Mouse (Mus musculus) embryonic facial prominence, embryonic 12.5 days (tissue): Measurements from ENCODE around the gene Htr5a. TPM values are rescaled to one million over a fixed set of nuclear protein-coding genes. Genes with fewer than 3 reads are reported as not detected.

Source experiments
- ATAC-seq: fragments of 200-750 bp; cut with Nextera tagmentation; 2 replicates; pipeline ENCODE4 v1.8.0; 2017; ENCODE audit not compliant: insufficient number of reproducible peaks, insufficient read depth, low FRiP score, low TSS enrichment
- H3K27ac ChIP-seq: fragments of 300-500 bp; sonication (generic); 2 replicates; pipeline ENCODE4 v1.5.1; 2016; ENCODE audit warnings: mild to moderate bottlenecking
- H3K27me3 ChIP-seq: fragments of 300-500 bp; sonication (generic); 2 replicates; pipeline ENCODE4 v1.6.1; 2016; ENCODE audit warnings: mild to moderate bottlenecking, moderate library complexity
- H3K36me3 ChIP-seq: fragments of 300-500 bp; sonication (generic); 2 replicates; pipeline ENCODE4 v1.6.1; 2016; ENCODE audit warnings: mild to moderate bottlenecking
- H3K4me1 ChIP-seq: fragments of 300-500 bp; sonication (generic); 2 replicates; pipeline ENCODE4 v1.6.1; 2016
- H3K4me2 ChIP-seq: fragments of 300-500 bp; sonication (generic); replicated peaks from 2 replicates; pipeline ENCODE4 v1.6.1; 2016; ENCODE audit warnings: mild to moderate bottlenecking, moderate library complexity
- H3K4me3 ChIP-seq: fragments of 300-500 bp; sonication (generic); 2 replicates; pipeline ENCODE4 v1.5.1; 2016; ENCODE audit warnings: mild to moderate bottlenecking
- H3K9ac ChIP-seq: fragments of 300-500 bp; sonication (generic); 2 replicates; pipeline ENCODE4 v1.6.1; 2016; ENCODE audit warnings: mild to moderate bottlenecking, moderate library complexity
- H3K9me3 ChIP-seq: fragments of 300-500 bp; sonication (generic); 2 replicates; pipeline ENCODE4 v1.6.1; 2016; ENCODE audit warnings: mild to moderate bottlenecking, moderate library complexity
- WGBS: fragments of 180-500 bp; shearing (Covaris S2); methylation state at CpG from one replicate; pipeline ENCODE4 v1.1.7; 2016; 5-methylcytosine and 5-hydroxymethylcytosine counted together
- polyA plus RNA-seq: library from polyadenylated mRNA; unstranded; fragments of >200 nt; fragmentation: Nextera tagmentation; extraction: Ambion mirVana; gene quantifications from 2 replicates; pipeline ENCODE4 v1.2.1, GENCODE M21; 2016

The Htr5a gene
- polyA plus RNA-seq, 1 experiment from 2014 or later = 0.03 TPM

DNA sequence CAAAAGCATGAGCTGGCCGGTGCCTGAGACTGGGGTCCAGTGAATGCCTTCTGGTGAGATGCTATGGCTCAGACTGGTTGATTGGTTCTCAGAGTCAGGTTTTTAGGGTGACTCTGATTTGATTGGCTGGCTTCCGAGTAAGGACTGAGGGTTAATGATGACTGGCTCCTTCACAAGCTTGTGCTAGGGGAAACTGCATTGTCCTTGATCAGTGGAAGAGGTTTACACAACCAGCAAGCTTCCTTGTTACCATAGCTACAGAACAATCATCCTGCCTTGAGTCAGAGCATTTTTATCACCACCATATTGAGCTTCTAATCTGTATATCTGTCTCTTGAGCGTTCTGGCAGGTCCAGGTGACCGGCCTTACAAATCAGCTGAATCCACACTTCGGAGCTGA, 5.0 kb downstream of the Htr5a start:
- no peak for ATAC-seq
- Histone ChIP-seq H3K9me3 (no peaks in the 10 kb centered on the region), H3K4me2 (no peak overlapping the region), H3K27ac (no peak overlapping the region), H3K4me1 (no peaks in the 10 kb centered on the region), H3K9ac (no peak overlapping the region), H3K36me3 (no peaks in the 10 kb centered on the region), H3K27me3 (peaks cover 19% of the 10 kb centered on the region), H3K4me3 (no peak overlapping the region)
- 79% methylated on average over 5 of the region's 5 CpGs for WGBS

DNA sequence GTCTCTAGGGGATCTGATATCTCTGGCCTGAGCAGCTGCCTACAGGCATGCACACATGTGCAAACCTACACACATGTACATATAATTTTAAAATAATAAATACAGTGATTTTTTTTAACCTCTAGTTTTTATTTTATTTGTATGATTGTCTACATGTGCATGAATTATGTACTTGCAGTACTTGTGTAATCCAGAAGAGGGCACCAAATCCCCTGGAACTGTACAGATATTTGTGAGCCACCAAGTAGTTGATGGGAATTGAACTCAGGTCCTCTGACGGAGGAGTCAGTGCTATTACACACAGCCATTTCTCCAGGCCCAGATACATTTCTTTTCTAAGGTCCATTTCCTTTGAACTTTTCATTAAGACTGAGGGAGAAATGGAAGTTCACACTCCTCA, 12.3 kb downstream of the Htr5a start:
- Histone ChIP-seq H3K4me1 (no peaks in the 10 kb centered on the region), H3K27me3 (no peaks in the 10 kb centered on the region), H3K36me3 (no peaks in the 10 kb centered on the region), H3K9me3 (no peaks in the 10 kb centered on the region), H3K4me2 (no peak overlapping the region), H3K4me3 (no peak overlapping the region), H3K27ac (no peak overlapping the region), H3K9ac (no peak overlapping the region)
- WGBS = 50% methylated on average over 1 of the region's 1 CpGs
- ATAC-seq = no peak

DNA sequence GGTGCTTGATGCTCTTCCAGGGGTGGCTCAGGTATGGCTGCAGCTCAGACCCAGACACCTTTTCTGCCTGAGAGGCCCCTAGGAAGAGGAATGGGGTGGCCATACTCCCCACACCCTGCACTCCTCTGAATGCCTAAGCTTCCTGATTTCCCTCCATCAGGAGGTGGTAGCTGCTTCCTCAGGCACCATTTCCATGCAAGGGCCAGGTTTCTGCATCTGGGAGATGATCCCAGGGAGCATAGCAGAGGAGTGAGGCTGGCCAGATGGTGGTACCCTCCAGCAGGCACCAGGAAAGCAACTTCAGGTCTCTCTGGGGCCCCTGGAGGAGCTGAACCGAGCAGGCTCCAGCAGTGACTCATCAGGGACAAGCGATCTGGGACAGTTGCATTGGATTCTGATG, 13.8 kb downstream of the Htr5a start:
- Histone ChIP-seq H3K9ac (no peak overlapping the region), H3K4me1 (no peaks in the 10 kb centered on the region), H3K27me3 (no peaks in the 10 kb centered on the region), H3K4me2 (no peak overlapping the region), H3K27ac (no peak overlapping the region), H3K9me3 (no peaks in the 10 kb centered on the region), H3K36me3 (no peaks in the 10 kb centered on the region), H3K4me3 (no peak overlapping the region)
- ATAC-seq = no peak
- WGBS = 76% methylated on average over 2 of the region's 2 CpGs

DNA sequence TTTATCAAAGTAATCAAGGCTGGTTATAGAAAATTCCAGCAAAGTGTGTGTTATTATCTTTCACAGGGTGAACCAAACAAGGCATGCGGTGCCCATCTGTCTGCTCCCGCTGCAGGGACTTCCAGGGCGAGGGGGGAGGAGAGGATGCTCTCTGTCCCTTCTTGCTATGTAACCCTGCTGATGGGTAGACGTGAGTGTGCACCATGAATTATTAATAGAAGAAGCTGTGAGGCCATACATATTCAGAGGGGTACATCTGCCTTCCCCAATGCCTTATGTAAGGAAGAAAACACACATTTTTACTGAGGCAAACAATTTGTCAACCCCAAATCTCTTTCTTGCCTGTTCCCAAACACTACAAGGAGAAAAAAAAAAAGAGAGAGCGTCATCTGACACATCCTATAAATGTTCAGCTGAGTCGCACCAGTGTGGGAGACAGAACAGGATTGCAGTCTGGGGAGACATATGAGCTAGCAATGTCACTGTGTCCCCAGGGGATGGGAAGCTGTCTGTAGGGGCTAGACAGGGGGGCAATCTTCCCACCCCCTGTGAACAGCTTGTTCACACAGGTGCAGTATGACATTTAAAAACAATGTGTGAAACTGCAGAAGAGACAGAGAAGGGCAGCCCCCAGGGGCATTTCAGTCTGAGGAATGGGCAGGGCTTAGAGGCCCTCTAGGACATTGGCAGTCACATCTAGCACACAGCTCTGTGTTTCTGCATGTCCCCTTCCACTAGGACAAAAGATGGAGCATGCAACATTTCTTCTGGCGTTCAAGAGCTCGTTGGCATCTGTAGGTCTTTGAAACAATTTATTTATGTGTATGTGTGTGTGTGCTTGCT, 31.5 kb downstream of the Htr5a start:
- Histone ChIP-seq H3K9me3 (no peaks in the 10 kb centered on the region), H3K4me1 (no peaks in the 10 kb centered on the region), H3K27ac (no peak overlapping the region), H3K4me2 (no peak overlapping the region), H3K9ac (no peak overlapping the region), H3K27me3 (no peaks in the 10 kb centered on the region), H3K36me3 (no peaks in the 10 kb centered on the region), H3K4me3 (no peak overlapping the region)
- no peak for ATAC-seq
- 63% methylated on average over 8 of the region's 8 CpGs for WGBS

GRCm38 (mm10) chr5:27874211-27874610, 32.3 kb downstream of the Htr5a start:
- Histone ChIP-seq H3K4me3 (no peak overlapping the region), H3K27me3 (no peaks in the 10 kb centered on the region), H3K4me2 (no peak overlapping the region), H3K9me3 (no peaks in the 10 kb centered on the region), H3K4me1 (no peaks in the 10 kb centered on the region), H3K9ac (no peak overlapping the region), H3K36me3 (no peaks in the 10 kb centered on the region), H3K27ac (no peak overlapping the region)
- no peak for ATAC-seq
- 88% methylated on average over 5 of the region's 5 CpGs for WGBS

DNA sequence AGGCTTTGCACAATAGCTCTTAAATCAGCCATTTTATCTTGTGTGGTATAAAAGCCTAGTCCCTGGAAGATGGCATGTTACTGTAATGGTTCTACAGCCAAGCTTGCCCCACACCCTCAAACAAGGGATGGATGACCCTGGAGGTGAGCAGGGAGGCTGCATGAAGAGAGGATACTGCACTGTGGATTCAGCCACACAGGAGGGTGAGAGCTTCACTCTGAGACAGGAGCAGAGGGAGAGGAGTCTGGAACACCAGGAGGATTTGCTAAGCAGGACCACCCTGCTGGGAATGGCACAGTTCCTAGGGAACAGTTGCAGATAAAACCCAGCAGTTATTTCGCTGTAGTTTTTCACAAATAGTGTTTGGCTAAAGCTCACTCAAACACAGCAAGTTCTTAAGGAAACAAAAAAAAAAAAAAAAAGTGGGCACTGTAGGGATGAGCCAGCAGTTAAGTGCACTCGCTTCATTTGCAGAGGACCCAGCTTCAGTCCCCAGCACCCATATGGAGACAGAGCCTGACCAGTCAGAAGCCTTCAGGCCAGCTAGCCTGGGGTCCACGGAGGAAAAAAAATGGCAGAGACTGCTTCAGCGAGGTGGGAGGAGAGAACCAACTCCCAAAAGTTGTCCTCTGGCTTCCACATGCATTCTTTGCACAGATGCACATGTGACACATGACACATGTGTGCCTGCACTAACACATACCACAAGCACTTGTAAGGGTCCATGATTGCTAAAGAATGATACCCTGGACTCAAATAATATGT, 33.6 kb downstream of the Htr5a start:
- Histone ChIP-seq H3K9me3 (no peaks in the 10 kb centered on the region), H3K27ac (no peak overlapping the region), H3K4me2 (no peak overlapping the region), H3K27me3 (no peaks in the 10 kb centered on the region), H3K4me3 (no peak overlapping the region), H3K9ac (no peak overlapping the region), H3K4me1 (no peaks in the 10 kb centered on the region), H3K36me3 (no peaks in the 10 kb centered on the region)
- 68% methylated on average over 4 of the region's 4 CpGs for whole genome bisulfite sequencing
- ATAC-seq = no peak

DNA sequence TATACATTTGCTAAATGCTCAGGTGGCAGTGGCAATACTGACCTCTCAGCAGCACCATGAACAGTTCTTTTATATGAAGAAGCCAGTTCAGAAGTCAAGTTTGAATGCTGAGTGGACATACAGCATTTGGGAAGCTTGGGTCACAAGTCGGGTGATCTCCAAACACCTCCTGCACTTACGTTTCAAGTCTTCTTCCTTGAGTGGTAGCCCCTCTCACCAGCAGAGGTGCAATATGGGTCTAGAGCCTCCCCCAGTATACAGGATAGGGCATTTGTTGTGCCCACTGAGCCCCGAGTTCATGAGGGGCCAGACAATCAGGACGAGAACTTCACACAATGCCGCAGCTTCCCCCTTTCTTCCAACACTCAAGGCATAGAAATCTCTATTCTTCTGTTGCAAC, 36.4 kb downstream of the Htr5a start:
- Histone ChIP-seq H3K27ac (no peak overlapping the region), H3K9ac (no peak overlapping the region), H3K27me3 (no peaks in the 10 kb centered on the region), H3K4me1 (no peaks in the 10 kb centered on the region), H3K4me3 (no peak overlapping the region), H3K9me3 (no peaks in the 10 kb centered on the region), H3K4me2 (no peak overlapping the region), H3K36me3 (no peaks in the 10 kb centered on the region)
- no peak for ATAC-seq
- 88% methylated on average over 5 of the region's 5 CpGs for WGBS

DNA sequence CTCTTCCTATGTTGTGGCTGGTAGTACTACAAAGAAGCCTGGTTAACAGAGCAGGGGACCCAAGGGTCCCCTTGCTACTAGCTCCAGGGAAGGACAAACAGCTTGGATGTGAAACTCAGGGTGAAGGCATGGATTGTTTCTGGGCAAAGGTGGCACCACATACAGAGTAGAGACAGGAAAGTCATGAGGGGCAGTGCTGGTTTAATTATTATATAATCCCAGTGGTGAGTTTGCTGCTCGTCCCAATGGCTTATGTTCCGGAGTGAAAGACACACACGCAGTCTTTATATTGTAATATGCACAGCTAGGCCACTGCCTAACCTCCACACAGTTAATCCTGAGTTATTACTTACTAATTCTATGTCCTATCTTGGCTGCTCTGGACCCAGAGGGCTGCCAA, 37.8 kb downstream of the Htr5a start:
- WGBS = 92% methylated on average over 3 of the region's 3 CpGs
- Histone ChIP-seq H3K4me1 (no peaks in the 10 kb centered on the region), H3K27ac (no peak overlapping the region), H3K36me3 (no peaks in the 10 kb centered on the region), H3K4me3 (no peak overlapping the region), H3K9ac (no peak overlapping the region), H3K9me3 (no peaks in the 10 kb centered on the region), H3K27me3 (no peaks in the 10 kb centered on the region), H3K4me2 (no peak overlapping the region)
- no peak for ATAC-seq

DNA sequence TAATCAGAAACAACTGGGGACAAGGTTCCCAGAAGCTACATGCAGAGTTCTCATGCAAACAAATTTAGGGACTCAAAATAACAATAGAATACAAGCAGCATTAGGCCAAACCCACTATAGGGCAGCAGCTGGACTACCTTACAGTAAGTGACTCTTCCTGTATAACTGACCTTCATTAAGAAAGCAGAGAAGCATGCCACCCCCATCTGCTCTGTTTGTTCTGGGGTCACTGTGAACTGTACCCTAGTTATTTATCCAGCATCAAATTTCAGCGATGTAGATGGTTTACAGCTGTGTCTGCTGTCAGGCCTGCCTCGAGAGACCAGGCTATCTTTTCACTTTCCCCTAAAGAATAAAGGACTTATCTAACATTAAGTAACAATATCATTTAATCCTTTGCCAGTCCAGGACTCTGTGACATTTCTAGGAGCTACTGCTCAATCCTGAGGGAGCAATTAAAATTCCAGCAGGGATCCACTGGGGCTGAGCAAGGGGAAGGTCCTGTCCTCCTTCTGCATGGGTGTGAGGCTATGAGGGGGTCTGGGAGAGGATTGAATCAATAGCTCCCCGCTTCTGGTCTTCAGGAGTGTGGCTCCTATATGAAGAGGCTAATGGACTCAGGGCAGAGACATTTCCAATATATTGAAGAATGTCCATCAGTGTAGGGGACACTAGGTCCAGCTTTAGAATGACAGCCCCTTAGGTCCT, 38.5 kb downstream of the Htr5a start:
- 38% methylated on average over 3 of the region's 3 CpGs for WGBS
- Histone ChIP-seq H3K36me3 (no peaks in the 10 kb centered on the region), H3K4me2 (no peak overlapping the region), H3K4me3 (no peak overlapping the region), H3K9ac (no peak overlapping the region), H3K4me1 (no peaks in the 10 kb centered on the region), H3K27me3 (no peaks in the 10 kb centered on the region), H3K27ac (no peak overlapping the region), H3K9me3 (no peaks in the 10 kb centered on the region)
- ATAC-seq = no peak

DNA sequence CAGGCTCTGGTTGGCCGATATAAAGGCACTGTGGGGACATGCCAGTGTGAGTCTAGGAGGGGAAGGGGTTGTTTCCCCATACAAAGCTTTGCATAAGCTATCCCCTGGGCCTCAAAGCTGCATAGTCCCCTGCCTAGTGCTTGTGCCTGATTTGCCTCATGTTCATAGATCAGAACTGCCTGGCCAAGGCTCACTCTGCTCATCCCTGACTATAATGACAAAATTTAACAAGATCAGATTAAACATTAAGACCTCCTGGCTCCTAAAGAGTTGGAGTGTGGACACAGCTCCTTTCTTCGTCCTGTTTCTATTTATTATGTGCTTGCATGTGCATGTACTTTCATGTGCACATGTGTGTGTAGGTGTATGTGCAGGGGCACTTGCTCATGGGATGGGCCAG, 39.3 kb downstream of the Htr5a start:
- no peak for ATAC-seq
- H3K27ac ChIP-seq = no peak overlapping the region
- no peak overlapping the region for H3K4me3 ChIP-seq
- H3K9ac ChIP-seq = no peak overlapping the region
- no peaks in the 10 kb centered on the region for H3K36me3 ChIP-seq
- no peak overlapping the region for H3K4me2 ChIP-seq
- 70% methylated on average over 2 of the region's 2 CpGs for WGBS
- no peaks in the 10 kb centered on the region for H3K9me3 ChIP-seq
- no peaks in the 10 kb centered on the region for H3K4me1 ChIP-seq
- no peaks in the 10 kb centered on the region for H3K27me3 ChIP-seq

GRCm38 (mm10) chr5:27888080-27888479, 46.1 kb downstream of the Htr5a start:
- Histone ChIP-seq H3K27ac (no peak overlapping the region), H3K9me3 (0 out of 2 replicates have a peak, but pooled peaks cover 4% of the 10 kb centered on the region), H3K27me3 (no peaks in the 10 kb centered on the region), H3K9ac (no peak overlapping the region), H3K4me1 (no peaks in the 10 kb centered on the region), H3K36me3 (no peaks in the 10 kb centered on the region), H3K4me3 (no peak overlapping the region), H3K4me2 (no peak overlapping the region)
- no peak for ATAC-seq
- 89% methylated on average over 3 of the region's 3 CpGs for WGBS

DNA sequence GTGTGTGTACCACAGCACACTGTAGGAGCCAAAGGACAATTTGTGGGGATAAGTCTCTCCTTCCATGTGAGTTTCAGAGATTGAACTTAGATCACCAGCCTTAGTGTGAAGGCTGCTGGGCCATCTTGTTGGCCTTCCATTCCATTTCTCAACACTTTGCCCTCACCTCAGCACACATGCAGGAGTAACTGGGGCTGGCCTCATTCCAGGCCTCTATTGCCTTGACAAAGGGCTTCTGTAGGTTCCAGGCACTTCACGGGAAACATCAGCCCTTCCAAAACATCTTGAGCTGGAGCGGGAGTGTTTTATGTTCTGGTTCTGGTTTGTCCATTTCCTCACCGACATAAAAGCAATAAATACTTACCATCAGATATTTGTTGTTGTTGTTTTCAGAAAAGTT, 54.0 kb downstream of the Htr5a start:
- 87% methylated on average over 3 of the region's 3 CpGs for WGBS
- Histone ChIP-seq H3K4me2 (no peak overlapping the region), H3K27me3 (no peaks in the 10 kb centered on the region), H3K4me1 (no peaks in the 10 kb centered on the region), H3K9me3 (no peaks in the 10 kb centered on the region), H3K27ac (no peak overlapping the region), H3K36me3 (no peaks in the 10 kb centered on the region), H3K9ac (no peak overlapping the region), H3K4me3 (no peak overlapping the region)
- no peak for ATAC-seq
